Mouse (Mus musculus) lung, postnatal 25 days (tissue): ENCODE results near the gene Ankrd9.

ENCODE experiments used
- DNase-seq: peaks from one replicate; pipeline ENCODE4 v3.0.0; 2022; ENCODE audit warnings: low spot score

Gene Ankrd9

DNA sequence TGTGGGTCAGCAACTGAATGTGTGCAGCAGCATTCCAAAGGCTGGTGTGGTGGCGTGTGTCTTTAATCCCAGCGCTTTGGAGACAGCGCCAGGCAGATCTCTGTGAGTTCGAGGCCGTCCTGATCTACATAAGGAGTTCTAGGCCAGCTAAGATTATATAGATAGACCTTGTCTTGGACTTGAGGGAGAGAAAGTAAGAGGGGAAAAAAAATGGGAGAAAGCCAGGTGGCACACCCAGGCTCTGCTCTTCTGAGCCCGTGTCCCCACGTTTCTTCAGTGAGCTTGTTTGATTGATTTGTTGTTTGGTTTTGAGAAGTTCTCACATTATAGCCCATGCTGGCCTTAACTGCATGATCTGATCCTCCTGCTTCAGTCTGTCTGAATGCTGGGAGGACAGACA, 11.7 kb upstream of the Ankrd9 start:
- no peak for DNase-seq

DNA sequence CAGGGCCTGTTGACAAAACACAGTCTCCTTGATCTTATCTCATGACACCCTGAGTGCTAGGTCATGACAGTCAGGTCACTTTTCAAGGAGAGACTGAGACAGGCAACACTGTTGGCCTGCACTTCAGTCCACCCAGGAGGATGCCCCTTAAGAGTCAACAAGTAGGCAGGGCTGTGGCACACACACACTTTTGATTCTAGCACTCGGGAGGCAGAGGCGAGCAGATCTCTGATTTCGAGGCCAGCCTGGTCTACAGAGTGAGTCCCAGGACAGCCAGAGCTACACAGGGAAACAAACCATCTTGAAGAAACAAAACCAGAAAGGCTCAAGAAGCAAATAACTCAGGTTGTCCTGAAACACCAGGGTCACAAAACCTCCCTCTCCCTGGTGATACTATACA, 10.6 kb upstream of the Ankrd9 start:
- no peak for DNase-seq

GRCm38 (mm10) chr12:110986536-110987425, 7.9 kb upstream of the Ankrd9 start:
- DNase-seq: no peak

GRCm38 (mm10) chr12:110985141-110985540, 6.3 kb upstream of the Ankrd9 start:
- no peak for DNase-seq

GRCm38 (mm10) chr12:110984598-110984997, 5.8 kb upstream of the Ankrd9 start:
- no peak for DNase-seq

GRCm38 (mm10) chr12:110983714-110984113, 4.9 kb upstream of the Ankrd9 start:
- no peak for DNase-seq

- no peak for DNase-seq
These were observed 4.2 kb upstream of the Ankrd9 start for GRCm38 (mm10) chr12:110983083-110983482.

DNA sequence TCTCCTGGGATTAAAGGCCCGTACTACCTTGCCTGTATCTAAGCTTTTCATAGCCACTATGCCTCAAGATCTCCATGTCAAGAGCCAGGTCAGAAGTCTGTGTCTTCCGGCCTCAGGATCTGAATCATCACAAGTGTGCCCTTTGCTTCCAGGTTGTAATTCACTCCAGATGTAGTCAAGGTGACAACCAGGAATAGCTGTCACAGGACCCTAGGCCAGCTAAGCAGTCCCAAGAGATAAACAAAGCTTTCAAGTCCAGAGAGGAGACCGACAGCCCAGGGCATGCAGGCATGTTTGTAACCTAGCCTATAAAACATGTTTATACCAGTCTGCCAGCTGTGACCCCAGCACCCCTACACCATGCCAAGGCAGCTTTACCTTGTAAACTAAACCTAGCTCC, 2.9 kb upstream of the Ankrd9 start:
- DNase-seq: no peak

DNA sequence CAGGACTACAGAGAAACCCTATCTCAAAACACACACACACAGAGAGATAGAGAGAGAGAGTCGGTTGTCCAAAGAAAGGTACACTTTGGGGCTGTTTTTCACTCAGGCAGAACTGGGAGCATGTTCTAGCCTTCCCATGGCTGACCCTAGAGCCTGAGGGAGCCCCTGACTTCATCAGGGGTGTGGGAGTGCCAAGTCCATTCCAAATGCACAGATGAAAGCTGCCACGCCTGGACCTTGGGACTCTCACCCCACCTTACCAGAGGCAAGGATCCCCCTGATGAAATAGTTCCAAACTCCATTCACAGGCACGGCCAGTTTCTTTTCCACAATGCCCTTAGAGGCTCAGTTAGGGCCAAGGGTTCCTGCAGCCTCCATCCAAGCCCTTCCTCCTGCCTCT, 968 bp upstream of the Ankrd9 start:
- no peak for DNase-seq

GRCm38 (mm10) chr12:110977896-110978606, 789 bp downstream of the Ankrd9 start:
- no peak for DNase-seq

- no peak for DNase-seq
These were observed 1.5 kb downstream of the Ankrd9 start for GRCm38 (mm10) chr12:110977345-110977733.

GRCm38 (mm10) chr12:110976589-110977344, 2.1 kb downstream of the Ankrd9 start:
- DNase-seq: no peak

GRCm38 (mm10) chr12:110975838-110976468, 2.9 kb downstream of the Ankrd9 start:
- no peak for DNase-seq

- DNase-seq: no peak
These were observed 3.5 kb downstream of the Ankrd9 start for GRCm38 (mm10) chr12:110975385-110975784.

DNA sequence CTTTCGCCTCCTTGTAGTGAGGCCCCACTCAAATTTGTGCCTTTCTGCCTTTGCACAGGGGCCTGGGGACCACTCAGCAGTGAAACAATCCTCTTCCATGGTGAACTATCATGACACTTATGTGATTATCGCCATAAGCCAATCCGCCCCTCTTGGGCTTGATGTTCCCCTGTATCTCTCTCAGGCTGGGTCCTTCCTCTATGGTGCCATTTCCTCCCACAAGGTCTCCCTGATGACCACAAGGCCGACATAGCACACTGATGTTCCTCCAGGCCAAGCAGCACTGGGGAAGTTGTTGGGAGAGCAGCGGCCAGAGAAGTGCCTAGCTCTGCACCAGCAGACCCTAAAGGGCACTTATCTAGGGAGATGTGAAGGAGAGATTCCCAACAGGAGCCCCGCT, 4.1 kb downstream of the Ankrd9 start:
- DNase-seq: no peak

DNA sequence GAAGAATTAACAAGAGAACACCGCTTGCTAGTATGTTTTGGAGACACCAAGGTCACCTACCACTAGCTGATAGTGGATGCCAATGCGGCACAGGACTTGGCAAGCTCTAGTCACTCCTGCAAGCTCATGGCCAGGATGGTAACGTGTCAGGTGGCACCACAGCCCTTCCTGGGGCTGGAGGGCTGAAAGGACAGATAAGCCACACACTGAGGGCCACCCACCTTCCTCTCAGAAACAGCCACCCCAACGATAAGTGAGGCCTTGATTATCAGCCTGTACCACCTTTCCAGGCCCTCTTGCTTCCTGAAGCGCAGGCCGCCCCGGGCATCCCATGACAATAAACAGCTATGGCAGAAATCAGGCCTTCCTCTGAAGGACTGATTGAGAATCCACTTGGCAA, 4.5 kb downstream of the Ankrd9 start:
- no peak for DNase-seq

GRCm38 (mm10) chr12:110973829-110974228, 5.0 kb downstream of the Ankrd9 start:
- no peak for DNase-seq

DNA sequence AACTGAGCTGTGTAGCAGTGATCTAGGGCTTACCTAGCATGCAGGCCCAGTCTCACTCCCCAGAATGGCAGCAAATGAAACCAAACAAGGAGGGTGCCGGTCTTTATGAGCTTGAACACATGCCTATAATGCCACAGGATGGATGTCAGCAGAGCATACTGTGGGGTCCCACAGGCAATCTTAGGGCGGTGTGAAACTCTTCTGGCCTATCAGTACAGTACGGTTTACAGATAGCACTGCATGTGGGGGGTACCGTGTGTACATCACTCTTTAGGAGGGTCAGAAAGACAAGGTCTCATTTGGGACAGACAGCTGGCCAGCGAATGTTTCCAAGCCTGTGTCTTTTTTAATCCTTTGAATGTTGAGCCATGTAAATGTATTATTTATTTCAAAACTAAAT, 6.9 kb downstream of the Ankrd9 start:
- no peak for DNase-seq

DNA sequence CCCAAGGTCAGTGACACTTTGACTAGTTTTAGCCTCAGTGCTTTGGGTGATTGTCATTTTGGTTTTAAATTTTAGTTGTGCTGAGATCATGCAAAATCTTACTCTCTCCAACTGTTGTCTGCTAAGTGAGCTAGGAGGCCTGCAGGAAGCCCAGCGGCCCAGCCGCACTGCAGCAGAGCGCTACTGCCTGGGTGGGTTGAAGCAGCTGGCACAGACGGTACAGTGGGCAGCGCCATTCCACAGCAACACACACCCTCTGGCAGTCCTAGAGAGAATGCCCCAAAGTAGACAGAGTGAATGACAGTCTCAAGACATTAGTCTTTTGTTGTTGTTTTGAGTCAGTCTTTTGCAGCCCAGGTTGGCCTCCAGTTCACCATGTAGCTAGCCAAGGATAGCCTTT, 8.4 kb downstream of the Ankrd9 start:
- no peak for DNase-seq

DNA sequence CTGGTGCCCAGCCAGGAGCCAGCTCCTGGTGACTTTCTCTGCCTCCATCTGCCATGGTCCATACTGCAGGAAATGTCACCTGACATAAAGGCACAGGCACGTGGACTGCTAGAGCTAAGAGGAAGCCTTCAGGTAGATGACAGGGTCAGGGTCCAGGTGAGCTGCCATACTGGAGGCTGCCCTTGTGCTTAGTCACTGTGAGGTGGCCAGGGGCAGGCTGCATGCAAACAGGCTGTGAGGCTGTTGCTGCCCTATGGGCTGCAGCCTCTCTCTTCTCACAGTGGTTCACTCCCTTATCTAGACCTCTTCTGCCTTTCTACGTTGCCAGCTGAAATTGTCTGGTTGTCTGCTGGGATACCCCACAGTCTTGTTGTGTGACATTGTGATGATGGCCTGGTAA, 11.7 kb downstream of the Ankrd9 start:
- DNase-seq: no peak

DNA sequence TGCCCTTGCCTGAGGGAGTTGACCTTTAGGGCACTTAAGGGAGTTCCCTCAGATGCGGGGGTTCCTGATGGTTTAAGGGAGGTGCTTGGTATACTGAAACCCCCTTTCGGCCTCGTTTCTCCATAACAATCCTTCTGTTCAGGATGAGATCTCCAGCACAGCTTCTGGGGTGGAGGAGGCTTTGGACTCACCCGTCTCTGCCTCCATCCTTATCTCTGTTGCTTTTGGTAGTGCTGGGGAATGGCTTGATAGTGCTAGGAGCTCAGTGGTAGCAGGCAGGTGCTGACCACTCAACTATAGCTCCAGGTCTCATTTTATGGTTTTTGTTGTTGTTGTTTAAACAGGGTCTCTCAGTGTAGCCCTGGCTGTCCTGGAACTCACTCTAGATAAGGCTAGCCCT, 12.8 kb downstream of the Ankrd9 start:
- no peak for DNase-seq

- no peak for DNase-seq
These were observed 13.3 kb downstream of the Ankrd9 start for GRCm38 (mm10) chr12:110965500-110965899.
